ENCODE assay signal across 9 mouse cellular contexts in genomic region chr13:117567251-117567650, GRCm38 (mm10). TPM values are rescaled to one million over a fixed set of nuclear protein-coding genes. Genes with fewer than 3 reads are reported as not detected.
DNase-seq lines count a peak whose midpoint lies in the region; ATAC-seq lines count a peak whose summit lies in the region.
"Had no signal": no experiment of that assay in that cellular context is flagged by ENCODE, and none has a peak within 500 bp of the region (broad histone marks: within the 10 kb centered on the region; RNA-seq: fewer than 3 reads in every experiment).

No protein-coding gene starts in this region.

- 27% methylated on average over 8 of the region's 8 CpGs for WGBS in heart, embryonic 16.5 days
- 81% methylated on average over 8 of the region's 8 CpGs for WGBS in intestine, embryonic 15.5 days

- peak overlapping the region; percentile 53 for H3K4me2 ChIP-seq in heart, embryonic 16.5 days (ENCODE audit: low read depth, low read length)
- H3K4me2 ChIP-seq in intestine, embryonic 15.5 days (replicated peaks) = no peak overlapping the region
- H3K4me2 ChIP-seq: neural tube, embryonic 12.5 days had no signal

- 0 out of 2 replicates have a peak overlapping the region, but pooled peaks have one; percentile 4 for H3K4me3 ChIP-seq in heart, embryonic 16.5 days (ENCODE audit: low read length)
- H3K4me3 ChIP-seq in intestine, embryonic 15.5 days (replicated peaks) = no peak overlapping the region
- H3K4me3 ChIP-seq: neural tube, embryonic 12.5 days had no signal

- H3K4me1 ChIP-seq in heart, embryonic 16.5 days (ENCODE audit: control insufficient read depth, insufficient read depth, low read length) = no peaks in the 10 kb centered on the region
- no peaks in the 10 kb centered on the region for H3K4me1 ChIP-seq in intestine, embryonic 15.5 days (replicated peaks)
- H3K4me1 ChIP-seq: neural tube, embryonic 12.5 days had no signal

- no peak overlapping the region for H3K27ac ChIP-seq in heart, embryonic 16.5 days (ENCODE audit: low read length)
- no peak overlapping the region for H3K27ac ChIP-seq in intestine, embryonic 15.5 days
- H3K27ac ChIP-seq: neural tube, embryonic 12.5 days had no signal

- no peaks in the 10 kb centered on the region for H3K27me3 ChIP-seq in heart, embryonic 16.5 days (ENCODE audit: control insufficient read depth, insufficient read depth, low read length)
- no peaks in the 10 kb centered on the region for H3K27me3 ChIP-seq in intestine, embryonic 15.5 days (replicated peaks)
- H3K27me3 ChIP-seq: neural tube, embryonic 12.5 days had no signal

- peaks cover 2% of the 10 kb centered on the region; the same call in 1 of the 2 replicates for H3K9me3 ChIP-seq in heart, embryonic 16.5 days (replicated peaks; ENCODE audit: control insufficient read depth, low read length)
- H3K9me3 ChIP-seq in intestine, embryonic 15.5 days = no peaks in the 10 kb centered on the region
- H3K9me3 ChIP-seq: neural tube, embryonic 12.5 days had no signal

- peak; percentile 82 for DNase-seq in Muller cell, postnatal 12 days (ENCODE audit: inconsistent ontology term)
- DNase-seq in cerebellum, adult 9-10 months = peak; percentile 34
- peak; percentile 39 to 87 for DNase-seq in left cerebral cortex, postnatal 25 days (ENCODE audit: low spot score in 2 of 2)
- no peak for DNase-seq in spleen, adult 18-20 months
- DNase-seq in c-Kit-positive CD71-positive TER-119-positive erythroid progenitor cells, embryonic 14.5 days (ENCODE audit: low spot score) = no peak
- DNase-seq in spleen, adult 12 weeks (ENCODE audit: low spot score) = no peak

- no peak overlapping the region for H3K9ac ChIP-seq in heart, embryonic 16.5 days (ENCODE audit: low read length)
- no peak overlapping the region for H3K9ac ChIP-seq in intestine, embryonic 15.5 days
- H3K9ac ChIP-seq: neural tube, embryonic 12.5 days had no signal

- ATAC-seq in heart, embryonic 16.5 days (replicated peaks; ENCODE audit: extremely low read depth, insufficient read depth, low FRiP score) = peak; percentile 82
- ATAC-seq in intestine, embryonic 15.5 days = no peak

- no peaks in the 10 kb centered on the region for H3K36me3 ChIP-seq in heart, embryonic 16.5 days (ENCODE audit: control insufficient read depth, insufficient read depth)
- H3K36me3 ChIP-seq in intestine, embryonic 15.5 days = no peaks in the 10 kb centered on the region
- H3K36me3 ChIP-seq: neural tube, embryonic 12.5 days had no signal

- intact Hi-C loops in left cerebral cortex, postnatal 25 days (cut with DNase I) = no loop called here

RNA-seq across cellular contexts. Expression of gene Hcn1, which starts 34.9 kb away (rescaled TPM):
- 0.02 and 0.03 TPM in 2 replicates for polyA plus RNA-seq in heart, embryonic 16.5 days (2015; fragmentation: Nextera tagmentation; extraction: Ambion mirVana)
- total RNA-seq in left cerebral cortex, postnatal 25 days (2021) = 10 to 100 TPM; 39.1 to 39.8 TPM
- polyA plus RNA-seq in intestine, embryonic 15.5 days (2015; fragmentation: Nextera tagmentation; extraction: Ambion mirVana) = 0.04 and 0.05 TPM in 2 replicates

Comparison
In these comparisons a context has a peak if more than half of its experiments do, and no peak if none do; other contexts are left out.
1. DNase-seq: peak in Muller cell, postnatal 12 days (single experiment), cerebellum, adult 9-10 months (single experiment) and left cerebral cortex, postnatal 25 days (2 of 2); none in spleen, adult 18-20 months (0 of 2), c-Kit-positive CD71-positive TER-119-positive erythroid progenitor cells, embryonic 14.5 days (single experiment) and spleen, adult 12 weeks (single experiment).